Mouse (Mus musculus) liver, embryonic 14.5 days (tissue): ENCODE measurements around the gene Birc3.

Experiments used
- CTCF ChIP-seq: IDR thresholded peaks from 2 replicates; pipeline ENCODE4 v1.5.1; 2016; ENCODE audit warnings: antibody characterized with exemption, low read depth, control low read depth
- EP300 ChIP-seq: IDR thresholded peaks from 2 replicates; pipeline ENCODE4 v1.6.1; 2016; ENCODE audit warnings: antibody characterized with exemption, low read depth

DNA sequence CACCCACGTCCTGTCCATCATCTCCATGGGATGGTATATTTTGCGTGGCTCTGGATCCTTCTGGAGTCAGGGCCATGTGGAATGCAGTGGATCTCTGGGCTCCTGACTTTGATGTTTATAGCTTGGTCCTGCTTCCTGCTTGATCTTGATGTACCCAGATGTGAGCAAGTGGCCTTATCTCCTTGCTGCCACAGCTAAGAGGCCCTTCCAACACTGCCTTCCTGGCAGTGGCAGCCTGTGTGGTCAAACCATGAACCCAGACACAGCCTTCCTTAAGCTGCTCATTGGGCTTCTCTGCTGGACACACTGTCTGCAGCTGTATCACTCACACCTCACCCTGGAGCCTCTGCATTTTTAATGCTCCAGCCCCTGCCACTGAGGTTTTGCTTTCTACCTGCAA, 30.3 kb upstream of the Birc3 start:
- no peak for TF ChIP-seq CTCF
- no peak for TF ChIP-seq EP300
